Mouse (Mus musculus) myocyte (in vitro differentiated cells): ENCODE results near the gene Hdgfl2.

Experiments used
- POLR2A ChIP-seq: IDR thresholded peaks from one replicate; pipeline ENCODE4 v1.6.1; 2011; ENCODE audit warnings: low read depth, mild to moderate bottlenecking, control low read depth, moderate library complexity; ENCODE audit not compliant: insufficient read length
- TCF12 ChIP-seq: IDR thresholded peaks from one replicate; pipeline ENCODE4 v1.6.1; 2011; ENCODE audit warnings: mild to moderate bottlenecking, control low read depth; ENCODE audit not compliant: poor library complexity, insufficient read depth, severe bottlenecking
- USF1 ChIP-seq: IDR thresholded peaks from one replicate; pipeline ENCODE4 v1.6.1; 2011; ENCODE audit warnings: low read depth, mild to moderate bottlenecking, control low read depth, moderate library complexity

DNA sequence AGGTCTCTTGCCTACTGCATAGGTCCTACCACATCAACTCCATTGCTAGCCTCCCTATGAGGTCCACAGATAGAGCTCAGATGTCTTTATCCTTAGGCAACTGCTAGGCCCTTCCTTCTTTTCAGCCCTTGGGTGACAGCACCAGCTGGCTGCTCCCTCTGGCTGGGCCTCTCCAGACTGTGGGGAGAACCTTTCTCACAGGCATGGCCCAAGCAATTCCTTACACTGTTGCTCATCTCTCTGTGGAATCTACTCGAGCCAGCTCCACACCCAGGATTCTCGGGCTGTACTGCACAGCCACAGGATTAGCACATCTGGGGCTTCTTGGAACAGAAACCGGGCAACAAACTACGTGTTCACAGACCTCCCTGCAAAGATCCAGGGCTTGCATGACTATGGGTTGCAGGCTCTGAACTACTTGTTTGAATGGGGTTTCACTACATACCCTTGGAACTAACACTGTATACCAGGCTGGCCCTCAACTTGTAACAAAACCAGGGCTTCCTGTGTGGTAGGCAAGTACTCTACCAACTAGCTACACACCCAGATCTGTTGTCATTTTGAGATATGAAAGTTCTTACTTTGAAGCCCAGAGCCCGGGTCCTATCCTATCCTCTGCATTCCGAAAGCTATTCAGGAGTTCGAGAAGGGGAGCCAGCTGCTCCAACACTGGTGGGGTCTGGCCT, 45.3 kb upstream of the Hdgfl2 start:
- TF ChIP-seq POLR2A, result no peak
- TF ChIP-seq TCF12, result no peak
- TF ChIP-seq USF1, result no peak
